Mouse (Mus musculus): ENCODE results near the gene Prelid3b. TPM values are rescaled to one million over a fixed set of nuclear protein-coding genes. Genes with fewer than 3 reads are reported as not detected.

Prelid3b gene
- polyA plus RNA-seq, 1 experiment from 2014 or later = 102 TPM

GRCm38 (mm10) chr2:174426856-174427255 lies 46.0 kb downstream of the Prelid3b start:
- Histone ChIP-seq H3K4me3 (ENCODE audit: inconsistent target) (no peak overlapping the region), H3K79me2 (ENCODE audit: inconsistent target) (peaks cover 31% of the 10 kb centered on the region), H3K36me3 (ENCODE audit: inconsistent target) (peaks cover 61% of the 10 kb centered on the region), H3K27ac (no peak overlapping the region)
- 92% methylated on average over 9 of the region's 12 CpGs for WGBS (ENCODE audit: missing documents)

DNA sequence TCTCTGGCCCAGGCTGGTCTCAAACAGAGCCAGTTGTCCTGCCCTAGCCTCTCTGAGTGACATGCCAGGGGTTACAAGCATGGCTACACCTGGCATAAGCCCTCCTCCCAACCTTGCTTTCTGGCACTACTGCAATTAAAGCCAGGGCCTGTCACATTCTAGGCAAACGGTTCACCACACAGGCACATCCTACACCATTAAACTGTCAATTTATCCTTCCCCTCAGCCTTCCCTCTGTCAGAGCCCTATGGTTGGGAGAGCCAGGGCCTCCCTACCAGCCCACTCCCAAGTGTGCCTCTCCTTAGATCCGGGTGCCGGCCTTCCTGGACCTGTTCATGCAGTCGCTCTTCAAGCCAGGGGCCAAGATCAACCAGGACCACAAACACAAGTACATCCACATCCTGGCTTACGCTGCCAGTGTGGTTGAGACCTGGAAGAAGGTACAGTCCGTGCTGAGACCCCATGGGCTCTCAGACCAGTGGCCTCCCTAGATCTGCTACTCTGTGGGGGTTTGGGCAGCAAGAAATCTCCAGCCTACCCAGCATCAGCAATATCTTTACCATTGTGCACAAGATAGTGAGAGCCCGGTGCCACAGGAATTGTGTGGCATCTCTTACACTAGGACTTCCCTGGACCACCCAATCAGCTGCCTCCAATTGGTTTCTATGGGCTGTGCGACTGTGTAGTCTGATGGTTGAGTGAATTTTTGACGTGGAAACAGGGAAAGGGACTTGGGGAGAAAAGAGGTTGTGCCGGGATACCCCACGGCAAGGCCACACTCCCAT lies 48.4 kb downstream of the Prelid3b start:
- Histone ChIP-seq H3K36me3 (ENCODE audit: inconsistent target) (peaks cover 56% of the 10 kb centered on the region), H3K27ac (no peak overlapping the region), H3K4me3 (ENCODE audit: inconsistent target) (no peak overlapping the region), H3K79me2 (ENCODE audit: inconsistent target) (peaks cover 8% of the 10 kb centered on the region; the same call in 1 of the 2 replicates)
- 92% methylated on average over 11 of the region's 11 CpGs for WGBS (ENCODE audit: missing documents)

DNA sequence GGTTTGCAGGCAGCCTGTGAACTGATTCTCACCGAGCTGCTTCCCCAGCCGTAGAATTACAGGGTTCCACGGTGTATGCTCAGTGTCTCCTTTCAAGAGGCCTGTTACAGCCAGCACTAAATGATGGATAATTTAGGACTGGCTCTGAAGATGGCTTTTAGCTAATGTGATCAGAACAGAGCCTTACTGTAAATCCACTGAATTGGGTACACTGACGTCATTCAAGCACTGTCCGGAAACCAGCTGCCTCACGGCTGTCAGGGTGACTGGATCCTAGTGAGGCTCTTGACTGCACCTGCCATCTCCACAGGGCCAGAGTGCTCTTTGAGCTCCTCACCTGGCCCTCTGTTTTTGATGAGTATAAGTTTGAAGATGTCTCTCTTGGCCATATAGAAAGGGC lies 51.8 kb downstream of the Prelid3b start:
- H3K4me3 ChIP-seq (ENCODE audit: inconsistent target) = no peak overlapping the region
- WGBS (ENCODE audit: missing documents) = 95% methylated on average over 6 of the region's 6 CpGs
- H3K36me3 ChIP-seq (ENCODE audit: inconsistent target) = peaks cover 23% of the 10 kb centered on the region; the same call in 1 of the 2 replicates
- H3K27ac ChIP-seq = no peak overlapping the region
- H3K79me2 ChIP-seq (ENCODE audit: inconsistent target) = peaks cover 24% of the 10 kb centered on the region

DNA sequence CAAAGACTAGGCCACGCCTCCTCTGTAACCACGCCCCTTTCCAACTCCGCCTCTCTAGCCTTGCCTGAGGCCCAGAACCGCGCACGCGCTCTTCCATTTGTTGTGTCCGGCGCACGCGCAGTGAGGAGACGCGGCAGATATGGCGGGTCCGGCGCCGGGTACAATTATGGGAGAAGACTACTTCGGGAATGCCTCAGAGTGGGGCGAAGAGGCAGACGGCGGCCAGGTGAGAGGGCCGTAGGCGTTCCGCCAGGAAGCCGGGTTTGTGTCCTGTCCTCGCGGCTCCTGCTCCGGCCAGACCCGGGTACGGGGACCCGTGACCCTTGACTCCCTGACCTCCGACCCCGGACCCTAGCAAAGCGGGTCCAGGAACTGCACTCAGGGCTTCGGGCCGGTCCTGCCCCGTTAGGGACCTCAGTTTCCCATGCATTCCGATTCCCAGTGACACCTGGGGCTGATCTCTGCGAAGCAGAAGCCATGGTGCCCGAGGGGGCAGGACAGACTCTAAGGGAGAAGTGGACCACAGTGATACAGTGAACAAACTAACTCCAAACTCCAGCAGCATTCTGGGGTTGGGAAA lies 57.1 kb downstream of the Prelid3b start, which contains the start of gene Nelfcd:
Gene Nelfcd, plus strand, starts transcription at position 74 of the 580 bp plus-strand sequence.
- Histone ChIP-seq H3K27ac (peak within 1 kb of the TSS; percentile 21; the same call in 1 of the 2 replicates), H3K4me3 (ENCODE audit: inconsistent target) (peak within 1 kb of the TSS; percentile 72), H3K79me2 (ENCODE audit: inconsistent target) (peaks cover 27% of the 10 kb centered on the region), H3K36me3 (ENCODE audit: inconsistent target) (peaks cover 11% of the 10 kb centered on the region; the same call in 1 of the 2 replicates)
- WGBS (ENCODE audit: missing documents) = under 1% methylated on average over 40 of the region's 40 CpGs

Other genes starting within 250 kb of the Prelid3b start
- 589 to 618 TPM (median 597 TPM) in 3 replicates for gene Gnas, start 188.8 kb downstream of the Prelid3b start, polyA plus RNA-seq (2018)
- gene Gm20721, start 126.4 kb downstream of the Prelid3b start, polyA plus RNA-seq (2018) = 0.79 to 12.4 TPM (median 1.1 TPM) in 3 replicates
- 7.5 to 17.9 TPM (median 16.7 TPM) in 3 replicates for gene Nelfcd, start 57.3 kb downstream of the Prelid3b start, polyA plus RNA-seq (2018)
- 1,508 to 2,797 TPM (median 2,045 TPM) in 3 replicates for gene Ctsz, start 34.0 kb downstream of the Prelid3b start, polyA plus RNA-seq (2018)
- gene Tubb1, start 22.4 kb downstream of the Prelid3b start, polyA plus RNA-seq (2018) = 0.50 to 0.63 TPM in 2 of 3 replicates, not detected in the other
- gene Atp5e, start 9.0 kb downstream of the Prelid3b start, polyA plus RNA-seq (2018) = 62.0 to 577 TPM (median 488 TPM) in 3 replicates
- gene Zfp831, start 170.5 kb upstream of the Prelid3b start, polyA plus RNA-seq (2018) = 0.03 TPM in 1 of 3 replicates, not detected in the others

All from macrophage (primary cell).